Mouse (Mus musculus) myocyte (in vitro differentiated cells): ENCODE data around the gene Dab2.

Experiments
- CEBPB ChIP-seq: IDR thresholded peaks from 2 replicates; pipeline ENCODE4 v1.6.1; 2011; ENCODE audit warnings: mild to moderate bottlenecking, moderate library complexity; ENCODE audit not compliant: poor library complexity, insufficient read depth, severe bottlenecking
- E2F4 ChIP-seq: IDR thresholded peaks from one replicate; pipeline ENCODE4 v1.6.1; 2011; ENCODE audit warnings: mild to moderate bottlenecking, control low read depth, moderate library complexity; ENCODE audit not compliant: insufficient read depth
- MAX ChIP-seq: IDR thresholded peaks from one replicate; pipeline ENCODE4 v1.6.1; 2011; ENCODE audit warnings: low read depth, mild to moderate bottlenecking, control low read depth
- MYOD1 ChIP-seq, 3 experiments: IDR thresholded peaks; one replicate each; pipeline ENCODE4 v1.6.1; 2011; ENCODE audit warnings: control low read depth in 2 of 3, low read depth in 2 of 3, mild to moderate bottlenecking in 2 of 3, moderate library complexity in 1 of 3; ENCODE audit not compliant: insufficient read length in 2 of 3, control insufficient read depth in 1 of 3
- MYOG ChIP-seq, 3 experiments: IDR thresholded peaks; one replicate each; pipeline ENCODE4 v1.6.1; 2011; ENCODE audit warnings: control low read depth in 2 of 3, low read depth in 2 of 3, mild to moderate bottlenecking in 2 of 3; ENCODE audit not compliant: insufficient read length in 2 of 3, control insufficient read depth in 1 of 3, insufficient read depth in 1 of 3
- POLR2A ChIP-seq: IDR thresholded peaks from one replicate; pipeline ENCODE4 v1.6.1; 2011; ENCODE audit warnings: low read depth, mild to moderate bottlenecking, control low read depth, moderate library complexity; ENCODE audit not compliant: insufficient read length
- SRF ChIP-seq: IDR thresholded peaks from one replicate; pipeline ENCODE4 v1.6.1; 2011; ENCODE audit warnings: low read depth; ENCODE audit not compliant: control insufficient read depth, insufficient read length
- TCF12 ChIP-seq: IDR thresholded peaks from one replicate; pipeline ENCODE4 v1.6.1; 2011; ENCODE audit warnings: mild to moderate bottlenecking, control low read depth; ENCODE audit not compliant: poor library complexity, insufficient read depth, severe bottlenecking
- TCF3 ChIP-seq: IDR thresholded peaks from one replicate; pipeline ENCODE4 v1.6.1; 2011; ENCODE audit warnings: low read depth, control low read depth; ENCODE audit not compliant: insufficient read length
- USF1 ChIP-seq: IDR thresholded peaks from one replicate; pipeline ENCODE4 v1.6.1; 2011; ENCODE audit warnings: low read depth, mild to moderate bottlenecking, control low read depth, moderate library complexity

- no peak for TF ChIP-seq MYOD1 (IDR thresholded peaks at IDR 0.05; ENCODE audit: control insufficient read depth in 1 of 3, insufficient read length in 2 of 3, low read depth in 2 of 3)
- TF ChIP-seq CEBPB = no peak
- TF ChIP-seq POLR2A = no peak
- TF ChIP-seq SRF = no peak
- TF ChIP-seq E2F4 = no peak
- no peak for TF ChIP-seq MYOG (IDR thresholded peaks at IDR 0.05; ENCODE audit: control insufficient read depth in 1 of 3, insufficient read depth in 1 of 3, insufficient read length in 2 of 3, low read depth in 2 of 3)
- TF ChIP-seq TCF3 = no peak
- no peak for TF ChIP-seq MAX
- TF ChIP-seq USF1 = no peak
- no peak for TF ChIP-seq TCF12
These were observed 88.6 kb downstream of the Dab2 start for GRCm38 (mm10) chr15:6388146-6388545.
